Comparison of ENCODE assay signal across 9 mouse cellular contexts in the genomic region with DNA sequence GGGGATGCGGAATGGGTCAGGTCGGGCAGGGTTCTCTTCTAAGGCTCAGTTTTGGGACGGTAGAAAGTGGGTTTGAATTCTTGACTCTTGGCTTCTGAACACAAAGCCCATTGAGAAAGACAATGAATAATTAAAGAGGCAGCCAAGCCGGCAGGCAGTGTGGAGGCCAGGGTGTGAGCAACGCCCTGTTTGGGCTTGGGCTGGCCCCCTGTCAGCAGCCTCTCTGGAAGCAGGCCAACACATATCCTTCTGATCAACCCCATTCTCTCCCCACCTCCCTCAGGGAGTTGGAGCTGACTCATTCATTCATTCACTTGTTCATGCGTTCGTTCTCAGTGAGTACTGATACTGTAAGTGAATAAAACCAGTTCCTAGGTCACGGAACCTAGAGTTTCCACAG. TPM values are rescaled to one million over a fixed set of nuclear protein-coding genes. Genes with fewer than 3 reads are reported as not detected.
DNase-seq lines count a peak whose midpoint lies in the region; ATAC-seq and TF ChIP-seq lines count a peak whose summit lies in the region.
"Had no signal": no experiment of that assay in that cellular context is flagged by ENCODE, and none has a peak within 500 bp of the region (broad histone marks: within the 10 kb centered on the region; RNA-seq: fewer than 3 reads in every experiment).

No protein-coding gene starts in this region.

- peaks cover 98% of the 10 kb centered on the region for H3K4me1 ChIP-seq in E14TG2a.4 (replicated peaks; ENCODE audit: low read depth, low read length)
- H3K4me1 ChIP-seq in intestine, embryonic 14.5 days (replicated peaks; ENCODE audit: control insufficient read depth, insufficient read depth, low read length): peaks cover 67% of the 10 kb centered on the region

- WGBS in intestine, embryonic 14.5 days: 45% methylated on average over 8 of the region's 8 CpGs

- H3K27me3 ChIP-seq in E14TG2a.4 (ENCODE audit: insufficient read depth, low read length): no peaks in the 10 kb centered on the region
- H3K27me3 ChIP-seq in intestine, embryonic 14.5 days (replicated peaks; ENCODE audit: control insufficient read depth, insufficient read depth, low read length): no peaks in the 10 kb centered on the region

- H3K4me3 ChIP-seq in E14TG2a.4 (replicated peaks; ENCODE audit: low read length): peak overlapping the region; percentile 58
- H3K4me3 ChIP-seq in intestine, embryonic 14.5 days (ENCODE audit: low read depth, low read length): no peak overlapping the region
- H3K4me3 ChIP-seq: megakaryocyte, embryonic 14.5 days had no signal

- H3K27ac ChIP-seq in intestine, embryonic 14.5 days (ENCODE audit: low read depth): no peak overlapping the region

- ATAC-seq in intestine, embryonic 14.5 days (replicated peaks; ENCODE audit: low FRiP score, low TSS enrichment, low read depth): no peak

- no peak for TF ChIP-seq CTCF in E14TG2a.4 (conservative IDR thresholded peaks at IDR 0.05; ENCODE audit: low read length)

- H3K9ac ChIP-seq in intestine, embryonic 14.5 days (ENCODE audit: low read length): no peak overlapping the region

- peak overlapping the region; percentile 9; the same call in 1 of the 2 replicates for H3K4me2 ChIP-seq in intestine, embryonic 14.5 days (ENCODE audit: low read length)

- H3K36me3 ChIP-seq in E14TG2a.4 (ENCODE audit: insufficient read depth, low read length): peaks cover 30% of the 10 kb centered on the region
- H3K36me3 ChIP-seq in intestine, embryonic 14.5 days (ENCODE audit: control insufficient read depth, insufficient read depth, low read length): 0 out of 2 replicates have a peak, but pooled peaks cover 2% of the 10 kb centered on the region

- peak; percentile 39 to 40 for DNase-seq in cerebellum, postnatal 10 days
- DNase-seq in cerebellum, postnatal 4 days (ENCODE audit: low spot score in 2 of 2): no peak
- DNase-seq in gastrocnemius, postnatal 10 days: peak; percentile 42
- no peak for DNase-seq in intestine, embryonic 14.5 days (ENCODE audit: low spot score)
- DNase-seq in right cerebral cortex, adult 18-20 months: no peak
- DNase-seq in adrenal gland, adult (ENCODE audit: inconsistent age in 2 of 2, low spot score in 1 of 2): no peak
- DNase-seq in c-Kit-positive CD71-positive TER-119-positive erythroid progenitor cells, embryonic 14.5 days (ENCODE audit: low spot score): no peak

- no peaks in the 10 kb centered on the region for H3K9me3 ChIP-seq in E14TG2a.4 (ENCODE audit: low read length)
- H3K9me3 ChIP-seq in intestine, embryonic 14.5 days (ENCODE audit: control insufficient read depth, low read length): no peaks in the 10 kb centered on the region
- H3K9me3 ChIP-seq: megakaryocyte, embryonic 14.5 days had no signal

RNA-seq across cellular contexts. Expression of gene Actn1, which starts 36.7 kb away (rescaled TPM):
- total RNA-seq in gastrocnemius, postnatal 10 days (2021): 10 to 100 TPM; 30.0 to 38.8 TPM
- polyA plus RNA-seq in intestine, embryonic 14.5 days (2014; fragmentation: Nextera tagmentation; extraction: Ambion mirVana): 66.0 and 68.6 TPM in 2 replicates

Comparison
In these comparisons a context has a peak if more than half of its experiments do, and no peak if none do; other contexts are left out.
1. DNase-seq: peak in cerebellum, postnatal 10 days (2 of 2) and gastrocnemius, postnatal 10 days (single experiment); none in cerebellum, postnatal 4 days (0 of 2), intestine, embryonic 14.5 days (single experiment), right cerebral cortex, adult 18-20 months (single experiment), adrenal gland, adult (0 of 2) and c-Kit-positive CD71-positive TER-119-positive erythroid progenitor cells, embryonic 14.5 days (single experiment).